Mouse (Mus musculus) liver, embryonic 14.5 days (tissue): ENCODE measurements around the gene Plekhg4.

Experiments used
- CTCF ChIP-seq: IDR thresholded peaks from 2 replicates; pipeline ENCODE4 v1.5.1; 2016; ENCODE audit warnings: antibody characterized with exemption, low read depth, control low read depth
- EP300 ChIP-seq: IDR thresholded peaks from 2 replicates; pipeline ENCODE4 v1.6.1; 2016; ENCODE audit warnings: antibody characterized with exemption, low read depth

GRCm38 (mm10) chr8:105393089-105393787 is 20.2 kb downstream of the Plekhg4 start:
- TF ChIP-seq CTCF (no peak), EP300 (no peak)
